Mouse (Mus musculus): Measurements from ENCODE around the gene Gm20388. TPM values are rescaled to one million over a fixed set of nuclear protein-coding genes. Genes with fewer than 3 reads are reported as not detected.
"Not testable (repeated sequence)": the region's sequence is repeated elsewhere in the genome, so short reads cannot be mapped to it uniquely, and the experiment has no call there.

Gm20388 gene
- total RNA-seq, 2 experiments from 2014 or later = not detected

DNA sequence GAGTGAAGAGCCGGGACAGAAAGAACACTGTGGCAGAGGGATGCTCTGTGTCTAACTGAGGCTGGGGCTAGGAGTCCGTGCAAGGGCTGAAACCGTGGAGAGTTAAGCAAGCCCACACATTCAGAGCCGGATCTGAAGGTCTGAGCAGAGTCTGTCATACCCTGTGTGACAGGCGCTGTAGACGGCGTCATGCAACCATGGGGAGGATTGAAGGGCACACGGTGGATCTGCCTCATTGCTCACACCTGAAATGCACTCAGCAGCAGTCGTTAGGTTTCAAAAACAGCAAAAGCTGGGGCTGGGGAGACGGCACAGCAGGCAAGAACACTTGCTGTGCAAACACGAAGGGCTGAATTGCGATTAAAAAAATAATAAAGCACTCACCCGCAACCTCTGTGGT lies 433.9 kb downstream of the Gm20388 start:
- DNase-seq (ENCODE audit: low spot score in 2 of 2) = no peak

DNA sequence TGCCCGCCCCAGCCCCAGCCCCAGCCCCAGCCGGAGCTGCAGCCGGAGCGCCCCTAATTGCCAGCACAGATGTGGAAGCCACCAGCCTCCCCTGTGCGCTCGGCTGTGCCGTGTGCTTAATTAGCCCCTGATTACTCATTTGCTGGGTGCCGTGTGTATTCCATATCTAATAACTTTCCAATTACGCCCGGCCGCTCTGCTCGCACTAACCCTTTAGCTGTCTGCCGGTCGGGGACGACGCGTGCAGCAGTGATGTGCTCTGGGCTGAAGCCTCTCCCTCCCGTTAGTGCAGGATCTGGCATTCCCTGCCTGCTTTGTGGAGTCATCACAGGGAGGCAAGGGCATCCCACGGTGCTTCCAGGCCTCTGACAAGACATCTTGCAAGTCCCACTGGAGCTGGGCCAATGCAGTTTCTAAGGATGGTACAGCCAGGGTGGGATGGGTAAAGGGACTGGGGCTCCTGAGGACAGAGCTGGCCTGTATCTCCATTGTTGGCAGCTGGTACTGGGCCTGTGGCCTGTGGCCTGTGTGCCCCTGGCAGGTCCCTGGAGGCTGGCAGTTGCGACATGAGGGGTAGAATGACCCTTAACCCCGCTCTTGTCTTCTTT lies 437.2 kb downstream of the Gm20388 start:
- DNase-seq (ENCODE audit: low spot score in 2 of 2) = no peak

DNA sequence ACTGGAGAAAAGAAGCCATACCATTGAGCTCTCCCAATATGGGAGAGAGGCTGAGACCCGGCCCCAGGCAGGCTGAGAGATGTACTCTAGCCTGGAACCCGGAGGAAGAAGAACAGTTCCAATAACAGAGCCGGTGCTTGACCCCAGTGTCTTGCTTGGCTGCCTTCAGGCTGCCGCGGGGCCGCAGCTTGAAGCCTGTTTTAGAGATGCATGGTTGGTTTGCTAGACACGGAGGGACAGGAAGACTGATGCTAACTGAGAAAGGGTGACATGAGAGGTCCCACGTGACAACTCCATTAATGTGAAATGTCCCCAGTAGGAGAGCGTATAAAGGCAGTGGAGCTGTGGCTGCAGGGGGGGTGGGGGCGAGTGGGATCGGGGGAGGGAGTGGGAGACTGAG lies 438.3 kb downstream of the Gm20388 start:
- DNase-seq (ENCODE audit: low spot score in 2 of 2) = no peak

DNA sequence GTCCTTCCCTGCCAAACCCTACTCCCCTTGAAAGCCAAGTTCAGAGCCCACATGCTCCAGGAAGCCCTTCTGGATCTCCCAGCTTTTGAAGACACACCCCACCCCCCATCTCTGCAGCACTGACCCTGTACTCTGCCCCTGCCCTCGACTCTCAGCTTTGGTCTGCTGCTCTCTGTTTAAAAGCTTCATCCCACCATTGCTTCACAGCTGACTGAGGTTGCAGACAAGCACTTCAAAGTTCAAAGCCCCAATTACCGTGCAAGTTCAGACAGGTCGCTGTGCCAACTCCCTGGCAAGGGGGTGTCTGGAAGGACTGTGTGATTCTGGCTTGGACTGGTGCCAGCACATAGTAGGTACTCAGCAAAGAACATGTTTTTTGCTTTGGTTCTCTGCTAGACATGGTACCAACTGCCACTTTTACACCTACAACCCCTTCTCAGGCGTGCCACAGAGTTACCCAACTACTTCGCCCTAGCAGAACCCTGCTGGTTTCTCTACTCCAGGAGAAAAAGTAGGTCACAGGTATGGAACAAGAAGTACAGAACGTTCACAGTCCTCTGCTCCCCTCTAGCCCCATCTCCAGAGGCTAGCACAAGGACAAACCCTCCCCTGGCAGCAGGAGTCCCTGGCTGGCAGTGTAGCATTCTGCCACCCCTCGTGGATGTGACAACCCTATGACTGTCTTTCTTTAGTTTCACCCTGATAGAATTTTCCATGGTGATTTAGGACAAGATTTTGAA lies 440.9 kb downstream of the Gm20388 start:
- no peak for DNase-seq (ENCODE audit: low spot score in 2 of 2)

DNA sequence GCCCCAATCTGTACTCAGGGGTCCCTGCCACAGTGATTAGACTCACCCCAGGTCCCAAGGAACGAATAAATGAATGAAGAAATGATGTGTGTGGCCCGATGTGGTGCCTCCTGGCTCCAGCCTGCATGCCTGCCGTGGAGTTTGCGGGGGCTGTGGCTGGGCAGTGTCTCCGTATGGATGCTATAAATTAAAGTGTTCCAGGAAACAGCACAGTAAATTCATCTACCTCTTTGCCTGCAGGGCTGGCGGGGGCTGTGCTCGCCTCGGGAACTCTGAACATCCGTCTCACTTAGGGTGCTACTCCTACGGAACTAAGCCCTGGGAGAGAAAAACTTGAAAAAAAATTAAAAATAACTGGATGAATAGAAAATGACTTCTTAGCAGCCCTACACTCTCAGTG lies 441.5 kb downstream of the Gm20388 start:
- DNase-seq (ENCODE audit: low spot score in 2 of 2) = no peak

DNA sequence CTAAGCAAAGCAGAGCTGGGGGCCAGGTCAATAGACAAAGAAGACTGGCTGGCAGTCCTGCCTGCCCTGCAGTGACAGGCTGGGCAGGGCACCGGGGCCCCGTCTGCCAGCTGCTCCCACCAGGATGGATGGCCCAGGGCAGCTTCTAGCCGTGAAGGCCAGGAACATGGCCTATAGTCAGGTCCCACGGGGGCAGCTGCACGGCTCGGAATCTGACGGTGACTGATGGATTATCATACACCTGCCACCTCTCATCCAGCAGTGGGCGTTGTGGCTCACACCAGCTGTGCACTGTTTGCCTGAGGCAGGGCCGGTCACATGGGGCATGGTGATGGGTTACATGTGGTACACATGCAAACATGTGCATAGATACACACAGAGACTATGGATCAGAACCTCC lies 445.4 kb downstream of the Gm20388 start:
- DNase-seq (ENCODE audit: low spot score in 2 of 2) = no peak

DNA sequence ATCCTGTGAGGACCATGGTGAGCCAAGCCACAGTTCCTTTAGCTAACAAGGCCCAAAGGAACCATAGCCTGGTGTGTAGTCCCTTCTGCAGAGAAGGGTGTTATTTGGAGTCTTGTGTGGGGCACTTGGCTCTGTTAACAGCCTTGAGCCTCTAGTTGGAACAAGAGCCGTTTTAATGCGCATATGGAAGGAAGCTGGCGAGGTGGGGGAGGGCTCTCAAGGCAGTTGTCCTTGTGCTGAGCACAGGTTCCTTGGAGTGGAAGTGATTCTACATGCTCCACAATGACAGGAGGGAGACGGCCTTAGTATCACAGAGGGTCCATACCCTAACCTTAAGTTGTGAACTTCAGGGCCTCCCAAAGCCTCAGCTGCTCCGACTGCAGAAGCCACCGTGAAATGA lies 446.9 kb downstream of the Gm20388 start:
- DNase-seq (ENCODE audit: low spot score in 2 of 2) = no peak

DNA sequence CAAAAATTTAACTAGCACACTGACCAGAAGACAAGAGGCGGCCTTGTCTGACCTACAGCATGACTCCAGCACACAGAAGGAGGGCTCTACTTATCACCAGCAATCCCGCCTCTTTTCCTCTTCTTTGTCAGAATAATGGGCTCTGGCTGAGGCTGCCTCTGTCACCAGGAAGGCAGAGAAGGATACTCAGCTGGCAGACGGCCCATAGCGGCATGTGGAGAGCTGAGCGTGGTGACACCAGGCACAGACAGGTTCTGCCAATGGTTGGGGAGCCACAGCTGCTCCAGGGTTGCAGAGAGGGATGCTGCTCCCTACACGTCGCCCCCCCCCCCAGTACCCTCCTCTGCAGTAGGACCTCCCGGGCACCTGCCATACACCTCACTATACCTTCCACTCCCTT lies 450.7 kb downstream of the Gm20388 start:
- no peak for DNase-seq (ENCODE audit: low spot score in 2 of 2)

DNA sequence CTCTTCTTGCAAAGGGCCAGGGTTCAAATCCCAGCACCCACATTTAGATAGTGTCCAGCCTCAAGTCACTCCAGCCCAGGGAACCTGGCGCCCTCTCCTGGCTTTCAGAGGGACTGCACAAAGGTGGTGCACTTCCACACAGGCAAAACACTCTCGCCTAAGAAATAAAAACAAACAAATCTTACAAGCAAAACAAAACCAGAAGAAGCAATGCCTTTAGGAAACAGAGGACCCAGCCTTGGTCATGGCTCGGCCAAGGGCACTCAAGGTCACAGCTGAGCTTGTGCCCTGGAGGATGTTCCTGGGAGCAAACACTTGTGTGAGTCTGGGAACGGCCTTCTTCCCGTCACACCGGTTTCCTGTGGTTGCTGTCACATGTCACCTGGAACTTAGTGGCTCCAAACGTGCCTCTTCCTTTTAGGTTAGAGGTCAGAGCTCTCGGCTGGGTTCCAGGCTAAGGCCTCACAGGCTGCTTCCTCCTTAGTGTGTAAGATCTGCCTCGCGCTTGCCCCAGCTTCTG lies 453.0 kb downstream of the Gm20388 start:
- DNase-seq (ENCODE audit: low spot score in 2 of 2) = no peak

DNA sequence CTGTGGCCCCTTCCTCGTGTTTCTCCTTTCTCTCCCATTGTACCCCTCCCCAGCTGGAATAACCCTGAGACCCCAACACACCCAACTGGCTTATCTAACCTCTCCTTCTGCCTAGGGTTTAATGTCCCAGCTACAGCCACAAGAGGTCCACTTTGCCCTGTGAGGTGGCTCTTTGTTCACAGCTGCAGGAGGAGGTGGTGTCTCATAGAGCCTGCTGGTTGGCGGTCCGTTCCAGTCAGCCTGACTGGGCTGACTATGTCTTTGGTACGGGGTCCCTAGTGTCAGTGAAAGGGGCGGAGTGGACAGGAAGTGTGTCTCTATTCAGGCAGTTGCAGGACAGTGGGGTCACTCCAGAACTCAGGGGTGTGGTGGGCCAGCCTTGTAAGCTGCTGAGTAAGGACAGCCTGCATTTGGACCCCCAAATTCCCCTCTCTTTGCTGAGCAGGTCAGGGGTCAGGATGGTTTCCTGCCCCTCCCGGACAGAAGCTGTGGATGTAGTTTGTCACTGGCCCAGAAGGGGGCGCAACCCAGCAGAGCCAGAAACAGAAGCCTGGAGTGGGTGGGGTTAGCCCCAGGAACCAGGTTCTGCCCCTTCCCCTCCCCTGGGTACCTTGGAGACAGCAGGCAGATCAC lies 453.6 kb downstream of the Gm20388 start:
- DNase-seq (ENCODE audit: low spot score in 2 of 2) = no peak

DNA sequence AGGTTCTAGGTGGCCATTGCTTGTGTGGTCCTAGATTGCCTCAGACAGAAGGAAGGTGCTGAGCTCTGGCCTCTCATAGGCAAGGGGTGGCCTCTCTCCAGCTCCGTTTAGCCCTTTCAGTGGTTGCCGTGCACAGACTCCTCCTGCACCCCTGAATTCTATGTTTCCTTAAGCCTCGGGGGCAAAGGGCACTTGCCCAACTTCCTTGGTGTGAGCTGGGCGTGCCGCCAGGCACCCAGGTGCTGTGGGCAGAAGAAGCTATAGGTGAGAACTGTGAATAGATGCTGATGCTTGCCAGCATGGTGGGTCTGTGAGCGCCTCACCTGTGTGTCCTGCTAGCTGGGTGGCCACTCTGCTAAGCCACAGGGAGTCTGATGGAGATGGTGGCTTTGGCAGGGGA lies 456.2 kb downstream of the Gm20388 start:
- DNase-seq (ENCODE audit: low spot score in 2 of 2) = no peak

DNA sequence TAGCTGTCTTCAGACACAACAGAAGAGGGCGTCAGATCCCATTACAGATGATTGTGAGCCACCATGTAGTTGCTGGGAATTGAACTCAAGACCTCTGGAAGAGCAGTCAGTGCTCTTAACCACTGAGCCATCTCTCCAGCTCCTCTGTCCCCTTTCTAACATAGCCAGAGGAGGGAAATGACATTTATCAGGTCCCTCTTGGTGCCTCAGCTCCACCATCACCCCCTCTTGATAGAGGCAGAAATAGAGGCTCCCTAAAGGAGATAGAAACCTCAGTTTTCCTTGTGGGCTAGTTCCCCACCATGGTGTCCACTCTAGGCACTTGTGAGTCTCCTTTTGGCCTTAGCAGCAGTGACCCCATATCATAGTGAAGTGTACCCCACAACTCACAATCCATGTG lies 457.6 kb downstream of the Gm20388 start:
- not testable (repeated sequence) for DNase-seq (ENCODE audit: low spot score in 2 of 2)

DNA sequence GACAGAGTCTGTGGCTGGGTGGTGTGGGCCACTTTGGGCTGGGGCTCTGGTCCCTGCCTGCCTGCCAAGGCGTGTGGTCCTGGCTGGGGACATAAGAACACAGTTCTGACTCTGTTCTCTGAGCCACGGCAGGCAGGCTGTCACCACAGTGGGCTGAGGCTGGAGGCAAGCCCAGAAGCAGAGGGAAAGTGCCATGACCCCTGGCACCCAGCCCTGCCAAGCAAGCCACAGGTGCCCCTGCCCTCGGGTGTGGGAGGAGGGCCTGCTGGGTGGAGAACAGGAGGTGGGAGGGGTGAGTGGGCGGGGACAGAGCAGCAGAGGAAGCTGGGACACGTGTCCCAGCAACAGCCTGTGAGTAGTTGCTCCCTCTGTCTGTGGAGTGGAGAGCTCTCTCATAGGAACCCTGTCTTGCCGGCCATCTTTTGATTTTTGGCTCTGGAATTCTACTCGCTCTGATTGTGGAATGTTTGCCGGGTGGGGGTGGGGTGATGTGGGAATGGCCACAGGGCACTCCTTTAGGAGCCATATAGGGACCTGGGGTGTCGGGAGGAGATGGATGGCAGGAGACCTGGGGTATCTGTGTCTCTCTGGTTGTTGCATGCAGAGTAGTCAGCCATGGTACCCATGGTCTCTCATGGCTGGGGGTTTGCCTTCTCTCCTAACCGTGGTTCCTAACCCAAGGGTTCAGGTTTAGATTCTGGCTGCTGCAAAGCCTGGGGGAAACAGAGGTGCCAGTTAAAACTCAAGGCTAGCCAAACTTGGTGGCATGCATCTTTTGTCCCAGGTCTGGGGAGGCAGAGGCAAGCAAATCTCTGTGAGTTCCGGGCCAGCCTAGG lies 458.4 kb downstream of the Gm20388 start:
- DNase-seq (ENCODE audit: low spot score in 2 of 2) = peak; percentile 84 to 88

DNA sequence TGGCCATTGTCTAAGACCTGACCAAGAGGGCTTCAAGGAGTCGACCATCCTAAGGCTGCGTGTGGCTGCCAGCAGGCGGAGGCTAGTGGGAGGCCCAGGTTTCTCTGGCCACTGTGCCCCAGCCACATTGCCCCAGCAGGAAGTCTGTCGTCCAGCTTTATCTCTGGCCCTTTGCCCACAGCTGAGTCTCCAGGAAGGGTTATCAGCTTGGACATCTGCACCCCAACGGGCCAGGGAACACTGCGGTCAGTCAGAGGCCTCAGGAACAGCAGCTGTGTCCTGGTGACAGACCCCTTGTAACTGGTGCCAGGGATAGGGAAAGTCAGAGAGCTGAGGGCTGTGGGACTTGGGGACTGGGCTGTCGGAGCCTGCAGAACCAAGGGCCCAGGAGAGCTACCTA lies 459.3 kb downstream of the Gm20388 start:
- DNase-seq (ENCODE audit: low spot score in 2 of 2) = no peak

DNA sequence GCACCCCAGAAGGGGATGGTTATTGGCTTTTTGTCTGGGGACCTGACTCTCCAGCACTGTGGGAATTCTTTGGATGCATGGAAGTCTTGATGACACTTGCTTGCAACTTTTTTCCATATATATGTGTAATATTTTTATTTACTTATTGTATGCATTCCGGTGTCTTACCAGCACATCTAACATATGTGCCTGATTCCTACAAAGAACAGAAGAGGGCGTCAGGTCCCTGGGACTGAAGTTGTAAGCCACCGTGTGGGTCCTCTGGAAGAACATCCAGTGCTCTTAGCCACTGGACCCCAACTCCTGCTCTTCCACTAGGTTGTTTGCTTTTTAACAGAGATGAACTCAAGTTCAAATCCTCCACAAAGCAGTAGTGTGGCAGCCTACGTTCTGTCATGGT lies 459.8 kb downstream of the Gm20388 start:
- DNase-seq (ENCODE audit: low spot score in 2 of 2) = no peak

DNA sequence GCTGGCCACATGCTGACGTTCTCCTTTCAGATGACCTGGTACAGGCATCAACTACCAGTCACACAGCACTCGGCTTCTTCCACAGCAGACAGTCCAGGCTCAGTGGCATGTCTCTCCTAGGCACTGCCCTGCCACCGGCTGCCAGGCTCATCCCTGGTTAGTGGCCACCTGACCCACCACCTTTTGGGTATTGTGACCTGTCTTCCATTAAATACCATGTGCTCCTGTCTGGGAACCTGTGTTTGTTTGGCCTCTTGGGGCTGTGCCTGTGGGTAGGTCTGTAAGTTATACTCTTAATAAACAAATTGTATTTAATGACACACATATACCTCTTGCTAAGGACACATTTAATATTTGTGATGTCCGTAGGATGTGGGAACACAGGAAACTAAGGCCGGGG lies 460.5 kb downstream of the Gm20388 start:
- DNase-seq (ENCODE audit: low spot score in 2 of 2) = no peak

DNA sequence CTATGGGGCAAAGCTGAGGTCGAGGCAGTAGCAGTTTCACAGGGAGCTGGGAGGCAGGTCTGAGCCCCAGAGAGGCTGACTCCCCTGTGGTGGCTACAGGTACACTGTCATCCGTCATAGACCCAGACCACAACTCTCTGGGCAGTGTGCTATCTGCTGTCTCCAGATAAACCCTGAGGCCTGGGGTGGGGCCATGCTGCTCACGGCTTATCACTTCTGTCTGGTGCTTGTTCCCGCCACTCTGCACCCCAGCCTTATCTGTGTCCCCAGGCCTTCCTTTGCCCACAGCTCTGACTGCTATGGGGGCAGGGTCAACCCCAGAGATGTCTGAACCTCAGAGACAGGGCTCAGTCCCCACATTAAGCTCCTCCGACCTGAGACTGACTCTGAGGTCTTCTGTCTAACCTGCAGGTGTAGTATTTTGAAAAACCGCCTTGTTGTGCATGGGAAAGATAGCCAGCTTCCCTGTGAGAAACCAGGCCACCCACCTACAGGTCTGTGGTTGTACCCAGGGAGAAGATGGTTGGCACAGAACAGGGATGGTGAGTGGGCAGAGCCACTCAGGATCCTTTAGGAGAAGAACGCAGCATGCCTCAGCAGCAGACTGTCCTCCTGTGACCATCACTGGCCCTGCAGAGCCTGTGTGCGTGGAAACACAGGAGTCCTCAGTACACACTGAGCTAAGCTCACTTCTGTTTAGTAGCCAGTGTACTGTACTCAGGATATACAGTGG lies 461.2 kb downstream of the Gm20388 start:
- no peak for DNase-seq (ENCODE audit: low spot score in 2 of 2)

DNA sequence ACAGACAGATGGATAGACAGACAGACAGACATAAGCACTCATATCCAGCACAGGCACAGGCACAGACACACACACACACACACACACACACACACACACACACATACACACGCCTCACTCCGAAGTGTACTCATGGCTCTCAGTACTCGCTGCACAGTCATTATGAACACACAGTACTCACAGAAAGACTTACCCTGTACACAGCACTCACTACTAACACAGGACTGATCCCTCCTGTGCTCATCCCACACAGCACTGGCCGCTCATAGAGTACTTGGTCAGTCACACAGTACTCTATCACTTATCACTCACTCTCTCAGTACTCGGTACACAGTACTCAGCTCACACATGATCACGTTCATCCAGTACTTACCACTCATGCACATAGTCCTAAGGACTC lies 462.0 kb downstream of the Gm20388 start:
- DNase-seq (ENCODE audit: low spot score in 2 of 2) = no peak

DNA sequence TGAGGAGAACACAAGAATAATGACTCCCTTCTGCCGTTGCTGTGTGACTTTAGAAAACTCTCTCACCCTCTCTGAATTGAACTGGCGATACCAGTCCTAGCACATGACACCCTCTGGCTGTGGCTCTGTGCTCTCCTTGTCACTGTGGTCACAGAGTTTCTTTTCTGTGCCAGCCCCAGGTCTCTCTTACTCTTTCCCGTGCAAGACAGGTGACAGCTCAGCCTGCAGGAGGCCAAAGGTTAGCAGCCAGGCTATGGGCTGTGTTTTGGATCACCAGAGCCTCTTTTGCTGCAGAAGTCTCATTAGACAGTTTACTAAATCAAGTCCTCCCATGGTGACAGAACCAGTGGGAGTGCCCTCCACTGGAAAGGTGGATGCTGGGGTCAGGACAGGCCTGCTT lies 463.0 kb downstream of the Gm20388 start:
- no peak for DNase-seq (ENCODE audit: low spot score in 2 of 2)

DNA sequence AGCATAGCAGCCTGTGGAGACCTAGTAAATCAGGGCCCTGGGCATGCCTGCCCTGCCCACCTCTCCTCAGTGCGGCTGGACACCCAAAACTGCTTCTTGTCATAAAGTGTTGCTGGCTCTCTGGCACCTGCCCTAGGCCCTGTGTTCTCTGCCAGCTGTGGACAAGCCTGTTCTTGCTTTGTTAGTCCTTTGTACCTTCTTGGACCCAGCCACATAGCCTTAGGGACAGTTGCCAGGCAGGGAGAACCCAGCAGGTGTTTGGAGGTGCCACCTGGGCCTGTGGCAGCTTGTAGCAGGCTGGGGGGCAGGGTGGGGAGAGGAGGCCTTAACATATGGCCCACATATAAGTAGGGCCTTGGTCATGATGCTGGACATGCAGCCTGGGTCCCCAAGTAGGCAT lies 463.4 kb downstream of the Gm20388 start:
- no peak for DNase-seq (ENCODE audit: low spot score in 2 of 2)

DNA sequence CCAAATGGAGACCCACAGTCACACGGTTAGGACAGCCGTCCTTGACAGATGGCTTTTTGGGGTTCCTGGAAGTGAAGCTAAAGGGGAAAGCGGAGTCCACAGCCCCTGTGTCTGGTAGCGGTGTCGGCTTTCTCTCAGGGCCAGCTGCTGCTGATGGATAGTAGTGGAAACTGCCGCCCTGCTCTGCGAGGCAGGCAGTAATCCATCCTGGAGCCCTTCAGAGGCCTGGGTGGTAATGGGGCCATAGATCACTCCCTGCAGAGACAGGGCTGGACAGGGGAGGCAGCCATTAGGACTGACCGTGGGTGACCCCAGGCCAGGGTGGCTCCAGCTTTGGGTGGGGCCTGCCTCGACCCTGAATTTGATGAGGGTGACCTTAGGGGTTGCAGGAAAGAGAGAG lies 463.9 kb downstream of the Gm20388 start:
- DNase-seq (ENCODE audit: low spot score in 2 of 2) = no peak
